Mouse (Mus musculus) CH12.LX (cell line): ENCODE results near the gene Fut1. TPM values are rescaled to one million over a fixed set of nuclear protein-coding genes. Genes with fewer than 3 reads are reported as not detected.
"Not testable (repeated sequence)": the region's sequence is repeated elsewhere in the genome, so short reads cannot be mapped to it uniquely, and the experiment has no call there.

Experiments
- DNase-seq: peaks from one replicate; pipeline ENCODE4 v3.0.0-alpha.2; 2013; ENCODE audit errors: extremely low read depth
- H3K27ac ChIP-seq: 2 replicates; pipeline ENCODE4 v1.5.1; 2012; ENCODE audit warnings: low read depth, mild to moderate bottlenecking, control low read depth, moderate library complexity; ENCODE audit not compliant: insufficient read depth
- H3K27me3 ChIP-seq: replicated peaks from 2 replicates; pipeline ENCODE3; 2012; ENCODE audit warnings: inconsistent platforms
- H3K36me3 ChIP-seq, 2 experiments: replicated peaks in 1 of 2; 2 replicates each; pipeline versions ENCODE3 to v1.6.1; 2012; ENCODE audit warnings: inconsistent platforms in 1 of 2, low read length in 1 of 2, mild to moderate bottlenecking in 1 of 2, mixed read lengths in 1 of 2, moderate library complexity in 1 of 2; ENCODE audit not compliant: control insufficient read depth in 1 of 2, insufficient read depth in 1 of 2
- H3K4me1 ChIP-seq, 2 experiments: 2 replicates each; pipeline ENCODE4 v1.6.1; 2012; ENCODE audit warnings: inconsistent platforms in 1 of 2, moderate library complexity in 1 of 2; ENCODE audit not compliant: insufficient read depth in 2 of 2, control insufficient read depth in 1 of 2
- H3K4me2 ChIP-seq: 2 replicates; pipeline ENCODE4 v1.6.1; 2012; ENCODE audit warnings: low read depth, mild to moderate bottlenecking, control low read depth; ENCODE audit not compliant: poor library complexity, insufficient read depth, severe bottlenecking
- H3K4me3 ChIP-seq, 3 experiments: fragments of 150-350 bp in 1 of 3; sonication (generic) in 1 of 3; replicated peaks in 1 of 3; 2 replicates each; pipeline versions ENCODE3 to v1.5.1; 2011 to 2012; ENCODE audit warnings: low read depth in 2 of 3, low read length in 2 of 3, mild to moderate bottlenecking in 2 of 3, moderate library complexity in 2 of 3, control low read depth in 1 of 3, improper control_type of control experiment in 1 of 3, inconsistent platforms in 1 of 3, mixed read lengths in 1 of 3; ENCODE audit not compliant: poor library complexity in 1 of 3
- H3K79me2 ChIP-seq: replicated peaks from 2 replicates; pipeline ENCODE4 v1.6.1; 2012; ENCODE audit warnings: mild to moderate bottlenecking, moderate library complexity; ENCODE audit not compliant: control insufficient read depth, poor library complexity, insufficient read depth, severe bottlenecking; ENCODE audit errors: extremely low read depth
- H3K9ac ChIP-seq: 2 replicates; pipeline ENCODE4 v1.6.1; 2012; ENCODE audit warnings: low read depth, mild to moderate bottlenecking, control low read depth, moderate library complexity; ENCODE audit not compliant: insufficient read depth
- H3K9me3 ChIP-seq: replicated peaks from 2 replicates; pipeline ENCODE3; 2012; ENCODE audit warnings: low read length, inconsistent platforms, mixed read lengths
- CHD1 ChIP-seq: IDR thresholded peaks from 2 replicates; pipeline ENCODE4 v1.6.1; 2012; ENCODE audit warnings: low read depth, low read length, improper control_type of control experiment, inconsistent platforms
- E2F4 ChIP-seq: IDR thresholded peaks from 2 replicates; pipeline ENCODE4 v1.6.1; 2011; ENCODE audit warnings: low read depth, low read length, improper control_type of control experiment; ENCODE audit not compliant: insufficient replicate concordance
- EP300 ChIP-seq: IDR thresholded peaks from 2 replicates; pipeline ENCODE4 v1.6.1; 2011; ENCODE audit warnings: low read length, improper control_type of control experiment
- GABPA ChIP-seq: IDR thresholded peaks from 2 replicates; pipeline ENCODE4 v1.6.1; 2012; ENCODE audit warnings: low read depth, low read length, improper control_type of control experiment, inconsistent platforms; ENCODE audit not compliant: insufficient replicate concordance
- HCFC1 ChIP-seq: IDR thresholded peaks from 2 replicates; pipeline ENCODE4 v1.6.1; 2012; ENCODE audit warnings: low read depth, mild to moderate bottlenecking, inconsistent platforms, low read length, improper control_type of control experiment
- KAT2A ChIP-seq: IDR thresholded peaks from 2 replicates; pipeline ENCODE4 v1.6.1; 2012; ENCODE audit warnings: low read length, improper control_type of control experiment, inconsistent platforms; ENCODE audit not compliant: insufficient replicate concordance
- MAFK ChIP-seq: IDR thresholded peaks from 2 replicates; pipeline ENCODE4 v1.6.1; 2011; ENCODE audit warnings: low read length, improper control_type of control experiment; ENCODE audit not compliant: insufficient replicate concordance
- MAZ ChIP-seq: IDR thresholded peaks from 2 replicates; pipeline ENCODE4 v1.6.1; 2012; ENCODE audit warnings: low read depth, mild to moderate bottlenecking, inconsistent platforms, low read length, improper control_type of control experiment, moderate library complexity
- RAD21 ChIP-seq: IDR thresholded peaks from 2 replicates; pipeline ENCODE4 v1.6.1; 2011; ENCODE audit warnings: low read depth, mild to moderate bottlenecking, low read length, improper control_type of control experiment, moderate library complexity
- SMC3 ChIP-seq: IDR thresholded peaks from 2 replicates; pipeline ENCODE4 v1.6.1; 2011; ENCODE audit warnings: low read depth, low read length, improper control_type of control experiment
- UBTF ChIP-seq: IDR thresholded peaks from 2 replicates; pipeline ENCODE4 v1.6.1; 2012; ENCODE audit warnings: low read depth, mild to moderate bottlenecking, inconsistent platforms, low read length, improper control_type of control experiment, moderate library complexity
- USF1 ChIP-seq: IDR thresholded peaks from 2 replicates; pipeline ENCODE4 v1.6.1; 2014; ENCODE audit warnings: low read depth, mild to moderate bottlenecking, inconsistent platforms, low read length, improper control_type of control experiment
- USF2 ChIP-seq: conservative IDR thresholded peaks from 2 replicates; pipeline ENCODE4 v1.6.1; 2011; ENCODE audit warnings: low read depth, low read length, improper control_type of control experiment
- ZKSCAN1 ChIP-seq: IDR thresholded peaks from 2 replicates; pipeline ENCODE4 v1.6.1; 2012; ENCODE audit warnings: low read depth, inconsistent platforms, low read length, improper control_type of control experiment, borderline replicate concordance
- ZMIZ1 ChIP-seq: IDR thresholded peaks from 2 replicates; pipeline ENCODE4 v1.6.1; 2012; ENCODE audit warnings: low read depth, mild to moderate bottlenecking, inconsistent platforms, low read length, improper control_type of control experiment
- ZNF384 ChIP-seq: IDR thresholded peaks from 2 replicates; pipeline ENCODE4 v1.6.1; 2012; ENCODE audit warnings: low read depth, low read length, improper control_type of control experiment, inconsistent platforms
- dilution Hi-C: fragments of 300-500 bp; cut with MboI; formaldehyde crosslinking; loops from 2 replicates; pipeline ENCODE4 v1.14.3; 2020; ENCODE audit warnings: low sequenced_read_pairs; ENCODE audit not compliant: extremely low pct_unique_long_range_greater_than_20kb, extremely low pct_ligation_motif_present
- in situ Hi-C: fragments of 300-500 bp; cut with MboI; formaldehyde crosslinking; loops from 3 replicates; pipeline ENCODE4 v1.14.3; 2019; ENCODE audit warnings: low sequenced_read_pairs, low pct_ligation_motif_present, low pct_unique_long_range_greater_than_20kb, mixed read lengths
- polyA plus RNA-seq: library from polyadenylated mRNA; unstranded; fragments of >175 nt; gene quantifications from 2 replicates; pipeline ENCODE4 v1.2.1, GENCODE M21; 2012; ENCODE audit warnings: low read depth; ENCODE audit not compliant: insufficient read length
- total RNA-seq, 2 experiments: library from RNA; depleted of rRNA; stranded (reverse); fragments of 300-350 nt in 1 of 2; fragments of >200 nt in 1 of 2; gene quantifications; 2 replicates each; pipeline ENCODE4 v1.2.3; 2012 to 2014

Fut1 gene
- total and polyA plus RNA-seq, 3 experiments: 2.4 to 6.4 (median 2.5) TPM

DNA sequence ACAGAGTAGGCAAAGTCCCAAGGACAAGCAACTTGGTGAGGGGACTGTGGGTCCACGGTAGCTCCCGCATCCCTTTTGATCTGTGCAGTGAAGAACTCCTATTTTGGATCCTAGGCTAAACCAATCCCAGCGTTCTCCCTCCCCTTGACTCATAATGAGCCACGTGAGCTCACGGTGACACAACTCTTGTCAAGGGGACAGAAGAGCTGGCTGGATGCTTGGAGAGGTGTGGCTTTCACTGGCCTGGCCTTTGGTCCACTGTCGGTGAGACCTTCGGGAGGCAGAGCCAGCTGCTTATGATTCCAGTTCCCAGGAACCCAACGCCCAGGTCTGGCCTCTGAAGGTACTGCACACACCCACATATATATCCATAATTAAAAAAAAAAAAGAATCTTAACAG is 32.3 kb downstream of the Fut1 start:
- H3K4me1 ChIP-seq: peaks cover 18 to 35% of the 10 kb centered on the region in 2 experiments
- no peak overlapping the region for H3K4me2 ChIP-seq
- no peak for TF ChIP-seq MAZ
- no peak for TF ChIP-seq CHD1
- no peak for TF ChIP-seq HCFC1
- TF ChIP-seq MAFK: no peak
- TF ChIP-seq ZNF384: no peak
- no peak for TF ChIP-seq EP300
- TF ChIP-seq GABPA: no peak
- no peak for TF ChIP-seq UBTF
- TF ChIP-seq ZMIZ1: no peak
- no peak for TF ChIP-seq E2F4
- no peak for TF ChIP-seq KAT2A
- no peak for TF ChIP-seq SMC3
- no peak for TF ChIP-seq USF1
- no peak for TF ChIP-seq RAD21
- no peak for TF ChIP-seq ZKSCAN1
- no peak for TF ChIP-seq USF2
- no peaks in the 10 kb centered on the region for H3K79me2 ChIP-seq
- in situ Hi-C loops (no loop called here), dilution Hi-C loops (no loop called here)
- no peak overlapping the region for H3K9ac ChIP-seq
- no peaks in the 10 kb centered on the region for H3K9me3 ChIP-seq
- H3K4me3 ChIP-seq: no peak overlapping the region
- H3K27me3 ChIP-seq: no peaks in the 10 kb centered on the region
- DNase-seq: no peak
- no peaks in the 10 kb centered on the region for H3K36me3 ChIP-seq
- no peak overlapping the region for H3K27ac ChIP-seq

GRCm38 (mm10) chr7:45650484-45650883 is 33.4 kb downstream of the Fut1 start:
- dilution Hi-C loops, DNase-seq, H3K9ac ChIP-seq, H3K4me3 ChIP-seq, H3K9me3 ChIP-seq, H3K4me2 ChIP-seq, H3K27me3 ChIP-seq, in situ Hi-C loops, H3K79me2 ChIP-seq, H3K36me3 ChIP-seq, H3K27ac ChIP-seq: not testable (repeated sequence)
- H3K4me1 ChIP-seq: peaks cover 8 to 23% of the 10 kb centered on the region in 2 experiments
